Mouse (Mus musculus) cortical plate, adult 2 months (tissue): ENCODE data around the gene Hist1h3d. TPM values are rescaled to one million over a fixed set of nuclear protein-coding genes. Genes with fewer than 3 reads are reported as not detected.
"Not testable (repeated sequence)": the region's sequence is repeated elsewhere in the genome, so short reads cannot be mapped to it uniquely, and the experiment has no call there.

Source experiments
- H3K27ac ChIP-seq: fragments of 200-500 bp; 2 replicates; pipeline ENCODE4 v1.5.1; 2012; ENCODE audit warnings: low read length, control low read depth, inconsistent platforms; ENCODE audit not compliant: insufficient read depth
- H3K4me1 ChIP-seq: fragments of 200-500 bp; 2 replicates; pipeline ENCODE4 v1.6.1; 2011; ENCODE audit warnings: low read length; ENCODE audit not compliant: control insufficient read depth, insufficient read depth
- H3K4me3 ChIP-seq: fragments of 200-500 bp; 2 replicates; pipeline ENCODE4 v1.5.1; 2011; ENCODE audit warnings: mild to moderate bottlenecking, low read length, control low read depth; ENCODE audit not compliant: insufficient read depth
- CTCF ChIP-seq: fragments of 200-500 bp; IDR thresholded peaks from 2 replicates; pipeline ENCODE4 v1.5.1; 2011; ENCODE audit warnings: mild to moderate bottlenecking, control low read depth, low read length; ENCODE audit not compliant: insufficient read depth; ENCODE audit errors: extremely low read depth
- POLR2A ChIP-seq: fragments of 200-500 bp; IDR thresholded peaks from 2 replicates; pipeline ENCODE4 v1.6.1; 2011; ENCODE audit warnings: mild to moderate bottlenecking, low read length, control low read depth; ENCODE audit not compliant: insufficient read depth; ENCODE audit errors: extremely low read depth
- polyA plus RNA-seq: library from polyadenylated mRNA; depleted of rRNA; stranded (reverse); fragments of >200 nt; gene quantifications from 2 replicates; pipeline ENCODE4 v1.2.3, GENCODE M21; 2012

Hist1h3d gene
- polyA plus RNA-seq, 1 experiment: 3.0 TPM

DNA sequence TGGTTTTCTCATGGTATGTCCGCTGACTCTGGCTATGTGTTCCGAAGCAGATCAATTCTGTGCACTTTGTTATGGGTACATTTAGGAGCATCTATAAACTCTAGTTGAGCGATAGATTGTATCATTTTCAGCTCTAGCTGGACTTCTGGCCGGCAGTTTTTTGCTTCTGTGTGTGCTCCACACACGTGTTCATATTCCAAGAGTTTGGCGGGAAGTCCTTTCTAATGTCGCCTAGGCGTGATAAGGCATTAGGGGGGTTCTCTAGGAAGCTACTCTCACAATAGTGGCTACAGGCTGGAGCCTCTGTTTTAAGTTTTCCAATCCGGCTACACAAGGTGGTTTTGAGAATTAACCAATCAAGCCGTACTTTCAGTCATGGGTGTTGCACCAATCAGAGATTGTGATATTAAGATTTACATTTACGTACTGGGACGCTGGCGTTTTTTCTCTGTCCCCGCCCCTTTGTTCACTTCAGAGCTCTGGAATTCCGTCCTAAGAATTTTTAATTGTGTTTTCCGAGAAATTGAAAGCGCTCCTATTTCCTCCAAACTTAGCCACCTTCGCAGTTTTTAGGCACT, 19.6 kb upstream of the Hist1h3d start:
- Histone ChIP-seq H3K27ac (peak overlapping the region; percentile 61; the same call in 1 of the 2 replicates), H3K4me1 (no peaks in the 10 kb centered on the region; the same call in 1 of the 2 replicates), H3K4me3 (peak overlapping the region; percentile 85)
- TF ChIP-seq POLR2A: peak; percentile 75
- no peak for TF ChIP-seq CTCF

DNA sequence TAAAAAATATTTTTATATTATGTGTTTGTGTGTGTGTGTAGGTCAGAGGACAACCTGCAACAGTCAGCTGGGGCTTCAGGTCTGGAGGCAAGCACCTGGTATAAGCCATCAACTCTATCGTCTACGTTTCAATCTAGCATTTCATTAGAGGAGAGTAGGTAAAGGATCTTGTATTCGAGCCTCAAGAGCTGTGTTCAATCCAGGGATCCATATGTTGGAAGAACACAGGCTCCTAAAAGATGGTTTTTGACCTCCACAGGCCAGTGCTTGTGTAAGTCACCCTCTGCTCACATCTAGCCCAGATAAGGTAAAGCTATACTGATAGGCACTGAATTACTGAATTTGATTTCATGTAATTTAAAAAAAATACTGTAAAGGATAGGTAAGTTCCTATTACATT, 18.7 kb upstream of the Hist1h3d start:
- no peak overlapping the region; the same call in 1 of the 2 replicates for H3K4me3 ChIP-seq
- H3K27ac ChIP-seq: no peak overlapping the region
- no peaks in the 10 kb centered on the region; the same call in 1 of the 2 replicates for H3K4me1 ChIP-seq
- no peak for TF ChIP-seq CTCF
- no peak for TF ChIP-seq POLR2A

DNA sequence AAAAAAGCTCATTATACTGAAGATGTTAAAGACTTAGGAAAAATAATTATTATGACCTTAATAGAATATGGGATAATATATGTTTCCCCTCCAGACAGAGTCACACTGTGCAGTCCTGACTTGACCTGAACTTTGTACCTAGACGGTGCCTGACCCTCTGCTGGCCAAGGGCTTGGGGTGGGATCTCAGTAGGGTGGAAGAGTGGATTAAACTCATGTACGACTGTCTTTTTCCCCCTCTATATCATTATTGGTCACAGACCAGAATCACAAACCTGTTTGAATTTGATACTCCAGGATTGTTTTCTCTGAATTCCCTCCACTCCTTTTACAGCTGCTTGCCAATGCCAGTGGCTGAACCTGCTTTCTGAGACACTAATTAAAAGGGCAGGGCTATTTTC, 14.9 kb upstream of the Hist1h3d start:
- H3K4me1 ChIP-seq, H3K27ac ChIP-seq: not testable (repeated sequence)

DNA sequence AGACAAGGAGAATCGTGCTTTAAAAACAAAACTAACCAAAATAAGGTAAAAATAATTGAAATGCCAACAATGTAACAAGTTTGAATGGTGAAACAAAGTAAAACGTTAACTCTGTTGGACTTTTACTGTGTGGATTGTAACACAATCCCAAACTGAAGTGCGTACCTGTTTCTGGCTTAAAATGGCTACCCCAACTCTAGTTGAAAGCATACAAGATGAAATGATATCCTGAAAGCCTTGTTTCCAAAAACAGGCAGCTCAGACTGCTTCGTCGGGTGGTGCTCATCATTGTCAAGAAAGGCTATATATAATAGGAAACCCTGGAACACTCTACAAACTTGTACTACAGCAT, 14.1 kb upstream of the Hist1h3d start:
- peak overlapping the region; percentile 7 for H3K4me3 ChIP-seq
- not testable (repeated sequence) for H3K4me1 ChIP-seq
- H3K27ac ChIP-seq: 0 out of 2 replicates have a peak overlapping the region, but pooled peaks have one; percentile 26

More for the DNA sequence above, 14.9 kb upstream of the Hist1h3d start:
- H3K4me3 ChIP-seq: not testable (repeated sequence)

DNA sequence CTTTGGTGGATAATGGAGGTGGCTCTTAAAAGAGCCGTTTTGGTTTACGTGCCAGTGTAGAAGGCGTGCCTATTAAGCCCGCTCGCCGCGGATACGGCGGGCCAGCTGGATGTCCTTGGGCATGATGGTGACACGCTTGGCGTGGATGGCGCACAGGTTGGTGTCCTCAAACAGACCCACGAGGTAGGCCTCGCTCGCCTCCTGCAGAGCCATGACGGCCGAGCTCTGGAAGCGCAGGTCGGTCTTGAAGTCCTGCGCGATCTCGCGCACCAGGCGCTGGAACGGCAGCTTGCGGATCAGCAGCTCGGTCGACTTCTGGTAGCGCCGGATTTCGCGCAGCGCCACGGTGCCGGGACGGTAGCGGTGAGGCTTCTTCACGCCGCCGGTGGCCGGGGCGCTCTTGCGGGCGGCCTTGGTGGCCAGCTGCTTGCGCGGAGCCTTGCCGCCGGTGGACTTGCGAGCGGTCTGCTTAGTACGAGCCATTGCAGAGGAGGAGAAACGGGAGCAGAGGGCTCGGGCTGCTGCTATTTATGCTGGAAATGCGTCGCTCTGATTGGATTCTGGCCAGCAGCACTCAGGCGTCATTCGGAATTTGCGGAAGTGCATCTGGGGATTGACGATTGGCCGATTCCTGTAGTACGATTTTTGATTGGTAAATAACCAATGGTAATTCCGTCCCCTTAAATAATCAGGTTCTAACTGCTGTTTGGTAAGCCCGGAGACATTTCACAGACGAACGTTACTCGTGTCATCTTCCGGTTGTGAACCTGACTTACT, 13.5 kb upstream of the Hist1h3d start, which contains the start of gene Hist1h3e:
Gene Hist1h3e, minus strand, starts transcription at position 487 of the 777 bp plus-strand sequence.
- TF ChIP-seq POLR2A: peak; percentile 99
- peak within 1 kb of the TSS; percentile 7 for H3K4me3 ChIP-seq
- peak within 1 kb of the TSS; percentile 85 for H3K27ac ChIP-seq
- H3K4me1 ChIP-seq: not testable (repeated sequence)

DNA sequence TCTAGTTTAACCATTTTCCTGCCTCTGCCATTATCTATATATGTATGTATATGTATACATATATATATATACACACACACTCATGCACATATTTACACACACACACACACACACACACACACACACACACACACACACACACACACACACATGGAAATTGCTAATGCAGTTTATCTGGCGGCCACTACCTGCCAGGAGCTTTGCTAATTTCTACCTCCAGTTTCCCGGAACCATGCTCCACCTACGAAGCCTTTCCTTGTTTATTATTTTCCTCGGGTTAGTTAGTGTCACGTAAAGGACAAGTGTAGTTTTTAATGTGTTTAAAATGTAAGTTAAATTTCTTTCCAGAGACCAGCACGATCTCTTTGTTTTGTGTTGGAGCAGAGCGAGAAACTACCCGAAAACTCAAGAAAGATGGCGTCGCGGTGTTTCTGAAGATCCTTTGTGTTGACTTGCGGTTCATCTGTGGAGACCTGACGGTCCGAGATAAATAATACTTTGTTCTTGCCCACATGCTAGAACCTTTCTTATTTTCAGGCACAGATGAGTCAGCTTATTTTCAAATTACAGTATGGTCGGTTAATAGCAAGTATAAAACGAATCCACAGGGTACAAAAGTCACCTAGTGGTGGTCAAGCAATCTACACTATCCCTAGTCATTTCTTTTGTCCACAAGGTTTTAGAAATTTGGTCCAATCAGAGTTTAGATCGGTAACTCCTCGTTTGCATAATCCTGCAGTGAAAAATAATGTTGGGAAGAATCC, 12.7 kb upstream of the Hist1h3d start:
- no peak for TF ChIP-seq CTCF
- no peak for TF ChIP-seq POLR2A
- peak overlapping the region; percentile 7 for H3K4me3 ChIP-seq
- H3K27ac ChIP-seq: peak overlapping the region; percentile 85
- no peaks in the 10 kb centered on the region for H3K4me1 ChIP-seq

DNA sequence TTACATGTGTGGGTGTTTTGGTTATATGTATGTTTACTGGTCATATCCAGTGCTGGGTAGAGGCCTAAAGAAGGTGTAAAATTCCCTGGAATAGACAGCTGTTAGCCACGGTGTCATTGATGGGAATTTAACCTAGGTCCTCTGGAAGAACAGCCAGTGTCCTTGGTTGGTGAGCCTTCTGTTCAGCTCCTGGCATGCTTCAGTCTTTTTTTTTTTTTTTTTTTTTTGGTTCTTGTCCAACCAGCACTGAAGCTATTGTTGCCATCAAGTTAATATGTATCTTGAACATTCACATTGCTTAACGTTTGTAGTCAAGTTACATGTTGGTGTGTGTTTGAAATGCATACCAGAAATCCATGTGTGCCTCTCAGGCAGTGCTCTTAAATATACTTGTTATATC, 11.1 kb upstream of the Hist1h3d start:
- no peak overlapping the region for H3K27ac ChIP-seq
- TF ChIP-seq POLR2A (no peak), CTCF (no peak)
- no peak overlapping the region for H3K4me3 ChIP-seq
- no peaks in the 10 kb centered on the region for H3K4me1 ChIP-seq

DNA sequence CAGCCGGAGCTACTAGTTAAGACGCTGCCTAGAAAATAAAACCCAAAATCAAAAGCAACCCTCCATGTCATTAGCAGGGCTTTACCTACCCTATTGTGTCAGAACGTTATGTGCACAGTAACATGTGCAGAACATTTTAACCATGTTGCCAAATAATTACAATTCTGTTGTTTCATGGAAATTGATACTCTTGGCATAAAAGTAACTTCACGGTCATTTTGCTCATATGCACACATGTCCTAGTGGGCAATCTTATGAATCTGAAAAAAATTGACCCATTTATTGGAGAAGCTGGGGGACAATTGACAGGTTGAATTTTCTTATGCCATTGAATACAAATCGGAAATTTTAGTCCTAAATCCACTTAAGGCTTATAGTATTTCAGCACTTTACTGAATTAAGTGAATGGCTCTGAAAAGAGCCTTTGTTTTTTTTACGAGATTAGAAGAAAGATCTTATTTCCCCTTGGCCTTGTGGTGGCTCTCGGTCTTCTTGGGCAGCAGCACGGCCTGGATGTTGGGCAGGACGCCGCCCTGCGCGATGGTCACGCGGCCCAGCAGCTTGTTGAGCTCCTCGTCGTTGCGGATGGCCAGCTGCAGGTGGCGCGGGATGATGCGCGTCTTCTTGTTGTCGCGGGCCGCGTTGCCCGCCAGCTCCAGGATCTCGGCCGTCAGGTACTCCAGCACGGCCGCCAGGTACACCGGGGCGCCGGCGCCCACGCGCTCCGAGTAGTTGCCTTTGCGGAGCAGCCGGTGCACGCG, 5.1 kb upstream of the Hist1h3d start:
- Histone ChIP-seq H3K4me3 (peak overlapping the region; percentile 69), H3K27ac (peak overlapping the region; percentile 99)
- not testable (repeated sequence) for H3K4me1 ChIP-seq

DNA sequence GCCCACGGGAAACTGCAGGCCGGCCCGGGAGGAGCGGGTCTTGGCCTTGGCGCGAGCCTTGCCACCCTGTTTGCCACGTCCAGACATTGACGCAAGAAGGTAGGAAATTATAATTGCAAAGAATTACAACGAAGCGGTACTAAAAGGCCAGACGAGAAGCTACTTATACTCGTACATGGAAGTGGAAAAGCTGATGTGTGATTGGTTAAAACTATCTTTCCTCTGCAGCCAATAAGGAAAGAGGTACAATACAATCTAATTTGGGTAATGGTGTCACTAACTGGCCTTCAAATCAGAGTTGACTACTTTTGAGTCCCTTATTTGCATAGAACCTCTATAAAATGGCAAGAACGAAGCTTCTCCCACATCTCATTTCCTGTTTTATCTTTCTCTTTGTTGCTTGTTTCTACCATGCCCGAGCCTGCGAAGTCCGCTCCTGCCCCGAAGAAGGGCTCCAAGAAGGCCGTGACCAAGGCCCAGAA, 4.5 kb upstream of the Hist1h3d start, which contains the start of the genes Hist1h2ae and Hist1h2bg:
Gene Hist1h2ae, minus strand, starts transcription at position 199 of the 482 bp plus-strand sequence.
Gene Hist1h2bg, plus strand, starts transcription at position 375 of the 482 bp plus-strand sequence.
- Histone ChIP-seq H3K4me3 (peak within 1 kb of the TSS; percentile 69), H3K27ac (peak within 1 kb of the TSS; percentile 99), H3K4me1 (peaks cover 2% of the 10 kb centered on the region; the same call in 1 of the 2 replicates)
- TF ChIP-seq POLR2A (peak; percentile 75), CTCF (no peak)

DNA sequence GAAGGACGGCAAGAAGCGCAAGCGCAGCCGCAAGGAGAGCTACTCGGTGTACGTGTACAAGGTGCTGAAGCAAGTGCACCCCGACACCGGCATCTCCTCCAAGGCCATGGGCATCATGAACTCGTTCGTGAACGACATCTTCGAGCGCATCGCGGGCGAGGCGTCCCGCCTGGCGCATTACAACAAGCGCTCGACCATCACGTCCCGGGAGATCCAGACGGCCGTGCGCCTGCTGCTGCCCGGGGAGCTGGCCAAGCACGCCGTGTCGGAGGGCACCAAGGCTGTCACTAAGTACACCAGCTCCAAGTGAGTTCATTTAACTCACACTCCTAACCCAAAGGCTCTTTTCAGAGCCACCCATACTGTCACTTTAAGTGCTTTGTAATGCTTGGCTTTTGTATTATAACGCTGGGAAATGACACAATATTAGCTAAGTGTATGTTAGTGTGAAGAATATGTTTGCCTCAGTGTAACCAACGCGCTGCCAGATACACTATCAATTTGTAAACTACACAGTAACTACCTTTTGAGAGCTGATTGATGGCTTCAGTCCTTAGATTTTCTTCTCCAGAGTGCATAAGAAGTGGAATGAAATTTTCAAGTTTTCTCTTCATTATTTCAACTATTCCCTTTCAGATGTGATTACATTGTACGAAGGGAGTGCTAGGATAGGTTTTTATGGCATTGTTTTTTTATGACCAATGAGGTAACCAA, 3.9 kb upstream of the Hist1h3d start:
- peak overlapping the region; percentile 69 for H3K4me3 ChIP-seq
- H3K4me1 ChIP-seq: not testable (repeated sequence)
- peak overlapping the region; percentile 96 for H3K27ac ChIP-seq
